Mouse (Mus musculus) midbrain, embryonic 14.5 days (tissue): ENCODE data around the gene Kcnk2. TPM values are rescaled to one million over a fixed set of nuclear protein-coding genes. Genes with fewer than 3 reads are reported as not detected.

Experiments used
- ATAC-seq: fragments of 200-750 bp; cut with Nextera tagmentation; 2 replicates; pipeline ENCODE4 v1.8.0; 2017; ENCODE audit warnings: moderate number of reproducible peaks, moderate library complexity; ENCODE audit not compliant: low FRiP score, low TSS enrichment
- DNase-seq: peaks from one replicate; pipeline ENCODE4 v3.0.0-alpha.2; 2015
- H3K27ac ChIP-seq: fragments of 300-500 bp; sonication (generic); replicated peaks from 2 replicates; pipeline ENCODE4 v1.5.1; 2014; ENCODE audit warnings: mild to moderate bottlenecking, low read depth, low read length, moderate library complexity
- H3K27me3 ChIP-seq: fragments of 300-500 bp; sonication (generic); 2 replicates; pipeline ENCODE4 v1.6.1; 2014; ENCODE audit warnings: low read length, control low read depth, mixed read lengths; ENCODE audit not compliant: control insufficient read depth, insufficient read depth
- H3K36me3 ChIP-seq: fragments of 300-500 bp; sonication (generic); 2 replicates; pipeline ENCODE4 v1.6.1; 2014; ENCODE audit warnings: low read length, control low read depth; ENCODE audit not compliant: control insufficient read depth, insufficient read depth
- H3K4me1 ChIP-seq: fragments of 300-500 bp; sonication (generic); 2 replicates; pipeline ENCODE4 v1.6.1; 2014; ENCODE audit warnings: mild to moderate bottlenecking, antibody characterized with exemption, low read length, control low read depth; ENCODE audit not compliant: control insufficient read depth, insufficient read depth
- H3K4me2 ChIP-seq: fragments of 300-500 bp; sonication (generic); 2 replicates; pipeline ENCODE4 v1.6.1; 2014; ENCODE audit warnings: mild to moderate bottlenecking, low read length, moderate library complexity
- H3K4me3 ChIP-seq: fragments of 300-500 bp; sonication (generic); replicated peaks from 2 replicates; pipeline ENCODE4 v1.5.1; 2014; ENCODE audit warnings: low read depth, low read length
- H3K9ac ChIP-seq: fragments of 300-500 bp; sonication (generic); replicated peaks from 2 replicates; pipeline ENCODE4 v1.6.1; 2014; ENCODE audit warnings: mild to moderate bottlenecking, low read length, moderate library complexity
- H3K9me3 ChIP-seq: fragments of 300-500 bp; sonication (generic); 2 replicates; pipeline ENCODE4 v1.6.1; 2016; ENCODE audit warnings: low read length, control low read depth, mixed read lengths; ENCODE audit not compliant: control insufficient read depth
- WGBS: fragments of 180-500 bp; shearing (Covaris S2); extraction: QIAGEN DNeasy Blood & Tissue Kit; methylation state at CpG from one replicate; pipeline ENCODE4 v1.1.7; 2014; 5-methylcytosine and 5-hydroxymethylcytosine counted together
- polyA plus RNA-seq: library from polyadenylated mRNA; unstranded; fragments of >200 nt; fragmentation: Nextera tagmentation; extraction: Ambion mirVana; gene quantifications from 2 replicates; pipeline ENCODE4 v1.2.1, GENCODE M21; 2014

Gene Kcnk2
- polyA plus RNA-seq, 1 experiment from 2014 or later = 23.8 TPM

GRCm38 (mm10) chr1:189315896-189316295, 86.2 kb downstream of the Kcnk2 start:
- ATAC-seq (no peak), DNase-seq (no peak)
- H3K36me3 ChIP-seq = no peaks in the 10 kb centered on the region
- no peak overlapping the region for H3K4me2 ChIP-seq
- H3K9ac ChIP-seq = no peak overlapping the region
- H3K27me3 ChIP-seq = no peaks in the 10 kb centered on the region
- no peak overlapping the region for H3K4me3 ChIP-seq
- no peaks in the 10 kb centered on the region for H3K4me1 ChIP-seq
- WGBS = 68% methylated on average over 2 of the region's 2 CpGs
- no peak overlapping the region for H3K27ac ChIP-seq
- H3K9me3 ChIP-seq = no peaks in the 10 kb centered on the region

- Histone ChIP-seq H3K9ac (no peak overlapping the region), H3K27me3 (no peaks in the 10 kb centered on the region), H3K4me2 (no peak overlapping the region), H3K4me3 (no peak overlapping the region), H3K4me1 (peaks cover 3% of the 10 kb centered on the region), H3K36me3 (no peaks in the 10 kb centered on the region), H3K27ac (no peak overlapping the region), H3K9me3 (no peaks in the 10 kb centered on the region)
- DNase-seq = no peak
- no peak for ATAC-seq
- 78% methylated on average over 6 of the region's 6 CpGs for WGBS
Observed at GRCm38 (mm10) chr1:189314495-189314894, 87.6 kb downstream of the Kcnk2 start.

- H3K36me3 ChIP-seq = no peaks in the 10 kb centered on the region
- 69% methylated on average over 7 of the region's 7 CpGs for WGBS
- H3K4me3 ChIP-seq = no peak overlapping the region
- ATAC-seq = no peak
- H3K9ac ChIP-seq = no peak overlapping the region
- H3K9me3 ChIP-seq = no peaks in the 10 kb centered on the region
- DNase-seq = no peak
- peaks cover 4% of the 10 kb centered on the region for H3K4me1 ChIP-seq
- no peaks in the 10 kb centered on the region for H3K27me3 ChIP-seq
- H3K4me2 ChIP-seq = no peak overlapping the region
- no peak overlapping the region for H3K27ac ChIP-seq
Observed at GRCm38 (mm10) chr1:189313750-189314149, 88.3 kb downstream of the Kcnk2 start.

- Histone ChIP-seq H3K4me1 (peaks cover 4% of the 10 kb centered on the region), H3K36me3 (no peaks in the 10 kb centered on the region), H3K27ac (0 out of 2 replicates have a peak overlapping the region, but pooled peaks have one; percentile 26), H3K9me3 (no peaks in the 10 kb centered on the region), H3K4me3 (no peak overlapping the region), H3K27me3 (no peaks in the 10 kb centered on the region), H3K9ac (no peak overlapping the region), H3K4me2 (no peak overlapping the region)
- 81% methylated on average over 2 of the region's 2 CpGs for WGBS
- ATAC-seq = no peak
- DNase-seq = peak; percentile 34
Observed at GRCm38 (mm10) chr1:189310145-189310544, 91.9 kb downstream of the Kcnk2 start.

GRCm38 (mm10) chr1:189304988-189305522, 97.0 kb downstream of the Kcnk2 start:
- DNase-seq (no peak), ATAC-seq (no peak)
- 76% methylated on average over 8 of the region's 8 CpGs for WGBS

GRCm38 (mm10) chr1:189303001-189303400, 99.1 kb downstream of the Kcnk2 start:
- ATAC-seq = no peak
- 89% methylated on average over 3 of the region's 3 CpGs for WGBS

More at GRCm38 (mm10) chr1:189304988-189305522, 97.0 kb downstream of the Kcnk2 start:
- Histone ChIP-seq H3K27ac (no peak overlapping the region), H3K27me3 (no peaks in the 10 kb centered on the region), H3K36me3 (no peaks in the 10 kb centered on the region), H3K9me3 (no peaks in the 10 kb centered on the region), H3K9ac (no peak overlapping the region), H3K4me2 (no peak overlapping the region), H3K4me3 (no peak overlapping the region), H3K4me1 (peaks cover 4% of the 10 kb centered on the region)

GRCm38 (mm10) chr1:189293679-189294406, 108.2 kb downstream of the Kcnk2 start:
- DNase-seq = no peak
- ATAC-seq = no peak
- H3K27ac ChIP-seq = no peak overlapping the region

More at GRCm38 (mm10) chr1:189303001-189303400, 99.1 kb downstream of the Kcnk2 start:
- H3K9ac ChIP-seq = no peak overlapping the region
- H3K4me2 ChIP-seq = no peak overlapping the region
- H3K4me1 ChIP-seq = no peaks in the 10 kb centered on the region
- no peak for DNase-seq
- no peak overlapping the region for H3K27ac ChIP-seq
- H3K4me3 ChIP-seq = no peak overlapping the region
- H3K36me3 ChIP-seq = no peaks in the 10 kb centered on the region
- no peaks in the 10 kb centered on the region for H3K27me3 ChIP-seq
- H3K9me3 ChIP-seq = no peaks in the 10 kb centered on the region

GRCm38 (mm10) chr1:189290885-189291284, 111.2 kb downstream of the Kcnk2 start:
- WGBS = 62% methylated on average over 3 of the region's 3 CpGs
- no peaks in the 10 kb centered on the region for H3K27me3 ChIP-seq

More at GRCm38 (mm10) chr1:189293679-189294406, 108.2 kb downstream of the Kcnk2 start:
- no peaks in the 10 kb centered on the region for H3K9me3 ChIP-seq
- H3K4me3 ChIP-seq = no peak overlapping the region
- H3K27me3 ChIP-seq = no peaks in the 10 kb centered on the region
- no peak overlapping the region for H3K4me2 ChIP-seq
- H3K4me1 ChIP-seq = no peaks in the 10 kb centered on the region
- 88% methylated on average over 12 of the region's 12 CpGs for WGBS
- no peaks in the 10 kb centered on the region for H3K36me3 ChIP-seq
- H3K9ac ChIP-seq = no peak overlapping the region

GRCm38 (mm10) chr1:189288948-189289347, 113.1 kb downstream of the Kcnk2 start:
- Histone ChIP-seq H3K4me2 (no peak overlapping the region), H3K9ac (no peak overlapping the region), H3K27ac (no peak overlapping the region), H3K9me3 (no peaks in the 10 kb centered on the region), H3K27me3 (no peaks in the 10 kb centered on the region), H3K4me1 (no peaks in the 10 kb centered on the region), H3K4me3 (no peak overlapping the region), H3K36me3 (no peaks in the 10 kb centered on the region)
- WGBS = 90% methylated on average over 8 of the region's 8 CpGs
- no peak for DNase-seq
- no peak for ATAC-seq

More at GRCm38 (mm10) chr1:189290885-189291284, 111.2 kb downstream of the Kcnk2 start:
- Histone ChIP-seq H3K9ac (no peak overlapping the region), H3K4me1 (no peaks in the 10 kb centered on the region), H3K4me2 (no peak overlapping the region), H3K4me3 (no peak overlapping the region), H3K9me3 (no peaks in the 10 kb centered on the region), H3K36me3 (no peaks in the 10 kb centered on the region), H3K27ac (no peak overlapping the region)
- ATAC-seq (no peak), DNase-seq (no peak)
